Mouse (Mus musculus) kidney, embryonic 14.5 days (tissue): ENCODE results near the gene Adamtsl1. TPM values are rescaled to one million over a fixed set of nuclear protein-coding genes. Genes with fewer than 3 reads are reported as not detected.

Experiments
- ATAC-seq: fragments of 200-750 bp; cut with Nextera tagmentation; 2 replicates; pipeline ENCODE4 v1.8.0; 2017; ENCODE audit warnings: moderate number of reproducible peaks, mild to moderate bottlenecking, moderate TSS enrichment, moderate library complexity; ENCODE audit not compliant: low FRiP score, low TSS enrichment
- H3K27ac ChIP-seq: fragments of 300-500 bp; sonication (generic); 2 replicates; pipeline ENCODE4 v1.5.1; 2014; ENCODE audit warnings: low read depth, mild to moderate bottlenecking, low read length, moderate library complexity, mixed read lengths
- H3K27me3 ChIP-seq: fragments of 300-500 bp; sonication (generic); 2 replicates; pipeline ENCODE4 v1.6.1; 2014; ENCODE audit warnings: mild to moderate bottlenecking, low read length; ENCODE audit not compliant: control insufficient read depth, insufficient read depth
- H3K36me3 ChIP-seq: fragments of 300-500 bp; sonication (generic); 2 replicates; pipeline ENCODE4 v1.6.1; 2014; ENCODE audit warnings: low read length, mixed read lengths; ENCODE audit not compliant: control insufficient read depth, insufficient read depth
- H3K4me1 ChIP-seq: fragments of 300-500 bp; sonication (generic); 2 replicates; pipeline ENCODE4 v1.6.1; 2014; ENCODE audit warnings: low read length, mixed read lengths; ENCODE audit not compliant: control insufficient read depth, insufficient read depth
- H3K4me2 ChIP-seq: fragments of 300-500 bp; sonication (generic); replicated peaks from 2 replicates; pipeline ENCODE4 v1.6.1; 2014; ENCODE audit warnings: low read depth, mild to moderate bottlenecking, low read length
- H3K4me3 ChIP-seq: fragments of 300-500 bp; sonication (generic); 2 replicates; pipeline ENCODE4 v1.5.1; 2014; ENCODE audit warnings: mild to moderate bottlenecking, low read length
- H3K9ac ChIP-seq: fragments of 300-500 bp; sonication (generic); 2 replicates; pipeline ENCODE4 v1.6.1; 2014; ENCODE audit warnings: low read depth, mild to moderate bottlenecking, low read length, moderate library complexity
- H3K9me3 ChIP-seq: fragments of 300-500 bp; sonication (generic); 2 replicates; pipeline ENCODE4 v1.6.1; 2016; ENCODE audit warnings: low read length; ENCODE audit not compliant: control insufficient read depth
- WGBS: fragments of 180-500 bp; shearing (Covaris S2); extraction: QIAGEN DNeasy Blood & Tissue Kit; methylation state at CpG from one replicate; pipeline ENCODE4 v1.1.7; 2014; 5-methylcytosine and 5-hydroxymethylcytosine counted together
- polyA plus RNA-seq: library from polyadenylated mRNA; unstranded; fragments of >200 nt; fragmentation: Nextera tagmentation; extraction: Ambion mirVana; gene quantifications from 2 replicates; pipeline ENCODE4 v1.2.1, GENCODE M21; 2014

Adamtsl1 gene
- polyA plus RNA-seq, 1 experiment from 2014 or later: 15.6 TPM

DNA sequence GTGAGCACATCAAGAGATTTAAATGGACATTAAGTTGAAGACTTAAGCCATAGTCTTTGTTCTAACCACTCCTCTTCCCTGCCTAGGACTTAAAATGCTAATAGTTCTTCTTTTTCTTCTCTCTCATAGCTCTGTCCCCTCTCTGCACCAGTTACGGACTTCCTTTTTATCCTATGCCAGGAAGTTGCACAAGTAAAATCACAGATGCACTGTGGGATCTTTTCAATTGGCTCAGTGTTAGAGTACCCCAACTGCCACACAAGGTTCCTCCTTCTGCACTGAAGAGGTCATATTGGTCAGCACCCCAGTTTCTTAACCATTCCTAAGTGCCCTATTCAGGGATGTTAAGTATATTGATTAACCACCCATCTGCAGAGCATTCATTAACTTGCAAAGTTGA, 15.9 kb downstream of the Adamtsl1 start:
- Histone ChIP-seq H3K9me3 (no peaks in the 10 kb centered on the region), H3K27me3 (no peaks in the 10 kb centered on the region), H3K36me3 (no peaks in the 10 kb centered on the region), H3K4me2 (no peak overlapping the region), H3K27ac (no peak overlapping the region), H3K9ac (no peak overlapping the region), H3K4me3 (no peak overlapping the region), H3K4me1 (no peaks in the 10 kb centered on the region)
- no peak for ATAC-seq
- 81% methylated on average over 1 of the region's 1 CpGs for WGBS

GRCm38 (mm10) chr4:85539677-85540076, 25.7 kb downstream of the Adamtsl1 start:
- H3K4me3 ChIP-seq: no peak overlapping the region
- WGBS: 60% methylated on average over 5 of the region's 5 CpGs
- no peaks in the 10 kb centered on the region for H3K36me3 ChIP-seq
- no peaks in the 10 kb centered on the region for H3K9me3 ChIP-seq
- H3K4me2 ChIP-seq: no peak overlapping the region
- ATAC-seq: no peak
- H3K4me1 ChIP-seq: no peaks in the 10 kb centered on the region
- H3K9ac ChIP-seq: no peak overlapping the region
- no peak overlapping the region for H3K27ac ChIP-seq
- no peaks in the 10 kb centered on the region for H3K27me3 ChIP-seq

DNA sequence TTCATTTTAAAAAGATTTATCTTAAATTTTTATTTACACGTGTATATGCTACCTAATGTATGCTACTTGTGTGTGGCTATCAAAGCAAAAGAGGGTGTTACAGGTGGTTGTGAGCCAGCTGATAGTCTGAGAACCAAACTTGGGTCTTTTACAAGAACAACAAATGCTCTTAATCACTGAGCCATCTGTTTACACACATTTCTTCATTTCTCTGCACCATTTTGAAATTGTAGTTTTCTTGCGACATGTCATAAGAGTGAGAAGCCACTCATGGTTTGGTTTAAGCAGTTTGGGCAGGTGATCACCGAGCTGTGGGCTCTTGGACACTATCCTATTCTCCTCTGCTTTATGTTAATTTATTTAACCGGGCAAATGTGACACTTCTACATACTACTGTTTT, 29.2 kb downstream of the Adamtsl1 start:
- Histone ChIP-seq H3K9me3 (no peaks in the 10 kb centered on the region), H3K4me2 (no peak overlapping the region), H3K27ac (no peak overlapping the region), H3K4me3 (no peak overlapping the region), H3K27me3 (no peaks in the 10 kb centered on the region), H3K4me1 (no peaks in the 10 kb centered on the region), H3K9ac (no peak overlapping the region), H3K36me3 (no peaks in the 10 kb centered on the region)
- no peak for ATAC-seq
- 80% methylated on average over 4 of the region's 4 CpGs for WGBS

DNA sequence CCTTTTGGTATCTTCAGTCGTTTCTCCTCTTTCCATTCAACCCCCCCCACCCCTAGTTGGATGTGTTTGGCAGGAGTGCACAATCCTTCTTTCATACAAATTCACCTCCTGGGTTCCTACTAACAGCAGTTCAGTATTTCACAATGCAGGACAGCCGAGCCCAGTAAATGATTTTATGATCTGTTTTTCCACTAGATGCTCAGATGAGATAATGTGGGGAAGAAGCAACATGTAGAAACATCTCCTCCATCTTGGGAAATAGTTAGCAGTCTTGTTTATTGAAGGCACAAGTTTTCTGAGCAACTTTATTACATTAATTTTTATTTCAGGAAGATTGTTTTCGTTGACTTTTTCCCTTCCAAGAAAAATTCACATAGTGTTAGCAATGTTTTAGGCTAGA, 40.7 kb downstream of the Adamtsl1 start:
- Histone ChIP-seq H3K4me2 (no peak overlapping the region), H3K27ac (no peak overlapping the region), H3K9ac (no peak overlapping the region), H3K4me1 (no peaks in the 10 kb centered on the region), H3K9me3 (no peaks in the 10 kb centered on the region), H3K36me3 (no peaks in the 10 kb centered on the region), H3K4me3 (no peak overlapping the region), H3K27me3 (no peaks in the 10 kb centered on the region)
- WGBS: 68% methylated on average over 3 of the region's 3 CpGs
- ATAC-seq: no peak

GRCm38 (mm10) chr4:85559753-85560152, 45.8 kb downstream of the Adamtsl1 start:
- H3K4me1 ChIP-seq: no peaks in the 10 kb centered on the region
- no peaks in the 10 kb centered on the region for H3K27me3 ChIP-seq
- no peak for ATAC-seq
- no peak overlapping the region for H3K27ac ChIP-seq
- H3K4me2 ChIP-seq: no peak overlapping the region
- no peaks in the 10 kb centered on the region for H3K36me3 ChIP-seq
- no peaks in the 10 kb centered on the region for H3K9me3 ChIP-seq
- 82% methylated on average over 6 of the region's 6 CpGs for WGBS
- no peak overlapping the region for H3K4me3 ChIP-seq
- H3K9ac ChIP-seq: no peak overlapping the region

DNA sequence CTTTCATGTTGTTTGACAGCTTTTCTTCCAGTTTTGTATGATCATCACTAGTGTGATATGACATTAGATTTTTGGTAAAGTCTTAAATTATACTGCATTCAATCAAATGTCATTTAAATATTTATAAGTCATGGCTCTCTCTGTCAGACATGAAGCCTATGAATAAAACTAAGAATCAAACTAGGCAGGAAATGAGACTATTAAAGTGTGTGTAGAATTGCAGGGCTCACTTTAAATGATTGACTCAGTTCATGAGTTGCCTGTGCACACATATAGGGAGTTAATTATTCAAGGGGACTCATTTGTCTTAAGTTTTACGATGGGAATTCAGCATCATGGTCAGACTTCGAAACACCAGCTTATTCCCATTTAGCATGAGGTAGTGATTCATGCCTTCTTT, 71.5 kb downstream of the Adamtsl1 start:
- no peak overlapping the region for H3K9ac ChIP-seq
- ATAC-seq: no peak
- H3K4me2 ChIP-seq: no peak overlapping the region
- H3K27ac ChIP-seq: no peak overlapping the region
- no peaks in the 10 kb centered on the region for H3K9me3 ChIP-seq
- no peaks in the 10 kb centered on the region for H3K4me1 ChIP-seq
- no peak overlapping the region for H3K4me3 ChIP-seq
- H3K27me3 ChIP-seq: no peaks in the 10 kb centered on the region
- WGBS: 62% methylated on average over 2 of the region's 2 CpGs
- H3K36me3 ChIP-seq: no peaks in the 10 kb centered on the region

DNA sequence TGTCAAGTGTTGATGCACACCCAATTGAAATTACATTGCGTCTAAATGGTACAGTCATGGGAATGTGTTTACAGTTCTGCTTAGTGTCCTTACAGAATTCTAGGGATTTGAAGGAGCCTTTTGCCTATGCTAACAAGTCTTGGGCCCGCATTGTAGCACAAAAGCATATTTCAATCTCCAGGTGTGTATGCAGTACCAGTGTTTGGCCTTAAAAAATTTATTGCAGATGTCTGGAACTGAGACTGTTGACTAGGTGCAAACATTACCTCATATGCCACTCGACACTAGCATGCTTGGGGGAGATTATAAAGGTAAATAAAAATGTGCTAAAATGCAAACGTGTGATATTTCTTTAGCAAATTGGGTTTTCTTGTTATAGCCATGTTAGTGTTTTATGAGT, 75.0 kb downstream of the Adamtsl1 start:
- WGBS: 90% methylated on average over 4 of the region's 4 CpGs
- no peak overlapping the region for H3K4me2 ChIP-seq
- no peaks in the 10 kb centered on the region for H3K4me1 ChIP-seq
- H3K4me3 ChIP-seq: no peak overlapping the region
- no peak overlapping the region for H3K9ac ChIP-seq
- H3K36me3 ChIP-seq: no peaks in the 10 kb centered on the region
- ATAC-seq: no peak
- H3K27me3 ChIP-seq: no peaks in the 10 kb centered on the region
- H3K27ac ChIP-seq: no peak overlapping the region
- no peaks in the 10 kb centered on the region for H3K9me3 ChIP-seq

DNA sequence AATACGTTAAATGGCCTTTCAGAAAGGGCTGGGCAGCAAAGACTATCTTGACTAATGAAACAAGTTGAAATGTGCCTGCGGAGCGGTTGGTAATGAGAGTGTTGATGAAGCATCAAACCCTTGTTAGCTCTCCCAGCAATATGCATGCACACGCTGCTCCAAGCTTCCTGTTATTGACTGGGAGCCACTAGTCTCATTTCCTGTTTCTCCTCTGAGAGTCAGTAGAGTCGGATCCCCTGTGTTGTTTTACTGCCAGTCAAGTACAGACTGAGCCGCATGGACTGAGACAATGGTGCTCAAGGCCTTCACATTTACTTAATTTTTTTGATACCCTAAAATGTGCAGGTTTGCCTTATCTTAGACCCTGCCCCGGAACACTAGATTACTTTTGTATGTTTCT, 77.1 kb downstream of the Adamtsl1 start:
- H3K36me3 ChIP-seq: no peaks in the 10 kb centered on the region
- H3K9me3 ChIP-seq: no peaks in the 10 kb centered on the region
- no peak overlapping the region for H3K9ac ChIP-seq
- 62% methylated on average over 7 of the region's 7 CpGs for WGBS
- no peak for ATAC-seq
- no peak overlapping the region for H3K4me2 ChIP-seq
- H3K4me1 ChIP-seq: no peaks in the 10 kb centered on the region
- no peak overlapping the region for H3K4me3 ChIP-seq
- no peaks in the 10 kb centered on the region for H3K27me3 ChIP-seq
- no peak overlapping the region for H3K27ac ChIP-seq

DNA sequence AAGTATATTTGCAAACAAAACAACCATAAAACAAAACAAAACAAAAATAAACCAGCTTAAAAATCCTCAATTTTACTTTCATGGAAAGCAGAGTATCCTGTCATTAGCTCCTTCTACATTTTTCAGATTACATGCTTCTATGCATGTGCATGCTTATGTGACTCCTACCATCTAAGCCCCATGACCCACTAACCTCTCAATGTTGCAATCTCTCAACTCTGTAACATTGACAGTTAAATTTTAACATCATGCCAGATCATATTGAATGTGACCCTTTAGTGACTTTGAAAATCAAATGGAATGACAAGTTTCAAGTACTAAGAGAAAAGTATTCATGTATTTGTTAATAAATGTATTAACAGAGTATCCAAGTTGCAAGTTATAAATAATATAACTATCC, 80.2 kb downstream of the Adamtsl1 start:
- ATAC-seq: no peak
- Histone ChIP-seq H3K4me1 (no peaks in the 10 kb centered on the region), H3K36me3 (no peaks in the 10 kb centered on the region), H3K27ac (no peak overlapping the region), H3K9me3 (no peaks in the 10 kb centered on the region), H3K9ac (no peak overlapping the region), H3K27me3 (no peaks in the 10 kb centered on the region), H3K4me2 (no peak overlapping the region), H3K4me3 (no peak overlapping the region)

DNA sequence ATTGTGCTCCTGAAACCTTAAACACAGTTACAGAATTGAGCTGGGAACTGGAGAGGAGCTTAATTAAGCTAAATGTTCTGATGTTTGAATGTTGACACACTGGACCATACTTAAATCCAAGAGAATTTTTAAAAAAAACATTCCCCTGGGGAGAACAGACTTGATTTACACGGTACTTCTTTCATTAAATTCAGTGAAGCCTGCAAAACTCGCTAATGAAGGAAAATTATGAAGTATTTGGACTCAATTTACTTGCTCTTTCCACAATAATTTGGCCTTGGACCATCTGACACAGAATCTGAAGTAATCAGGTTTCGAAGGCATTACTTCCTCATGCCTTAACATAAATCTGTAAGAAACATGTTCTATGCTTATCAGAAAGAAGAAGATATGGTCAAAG, 99.4 kb downstream of the Adamtsl1 start:
- Histone ChIP-seq H3K27ac (no peak overlapping the region), H3K36me3 (no peaks in the 10 kb centered on the region), H3K4me1 (no peaks in the 10 kb centered on the region), H3K4me2 (no peak overlapping the region), H3K9me3 (no peaks in the 10 kb centered on the region), H3K9ac (no peak overlapping the region), H3K27me3 (no peaks in the 10 kb centered on the region), H3K4me3 (no peak overlapping the region)
- WGBS: 77% methylated on average over 3 of the region's 3 CpGs
- no peak for ATAC-seq
